Mouse (Mus musculus) mature B cell (primary cell): ENCODE results near the gene Slco6c1.

Experiments
- in situ Hi-C: fragments of 300-500 bp; cut with MboI; formaldehyde crosslinking; loops from 2 replicates; pipeline ENCODE4 v1.14.3; 2019

The Slco6c1 gene

GRCm38 (mm10) chr1:97128201-97128600 is at the start of gene Slco6c1:
Slco6c1 (minus strand) TSS chr1:97128301.
- in situ Hi-C loops: no loop called here

GRCm38 (mm10) chr1:97038982-97039381 is 89.1 kb downstream of the Slco6c1 start:
- in situ Hi-C loops: no loop called here

GRCm38 (mm10) chr1:97038548-97038947 is 89.6 kb downstream of the Slco6c1 start:
- in situ Hi-C loops: no loop called here

GRCm38 (mm10) chr1:97037955-97038354 is 90.1 kb downstream of the Slco6c1 start:
- in situ Hi-C loops: no loop called here

- in situ Hi-C loops: no loop called here
These were observed 106.7 kb downstream of the Slco6c1 start for GRCm38 (mm10) chr1:97021388-97021787.

- in situ Hi-C loops: no loop called here
These were observed 108.7 kb downstream of the Slco6c1 start for GRCm38 (mm10) chr1:97019404-97019803.

- in situ Hi-C loops: no loop called here
These were observed 109.1 kb downstream of the Slco6c1 start for GRCm38 (mm10) chr1:97018978-97019377.
